Mouse (Mus musculus) naive thymus-derived CD4-positive, alpha-beta T cell, adult 2 months (primary cell): ENCODE measurements around the gene C2cd2.
A peak's percentile ranks its signal among the peaks of the same experiment; 100 is the strongest.

Source experiments
- DNase-seq: peaks from one replicate; pipeline ENCODE4 v3.0.0-alpha.2; 2011; ENCODE audit warnings: low read depth

C2cd2 gene

DNA sequence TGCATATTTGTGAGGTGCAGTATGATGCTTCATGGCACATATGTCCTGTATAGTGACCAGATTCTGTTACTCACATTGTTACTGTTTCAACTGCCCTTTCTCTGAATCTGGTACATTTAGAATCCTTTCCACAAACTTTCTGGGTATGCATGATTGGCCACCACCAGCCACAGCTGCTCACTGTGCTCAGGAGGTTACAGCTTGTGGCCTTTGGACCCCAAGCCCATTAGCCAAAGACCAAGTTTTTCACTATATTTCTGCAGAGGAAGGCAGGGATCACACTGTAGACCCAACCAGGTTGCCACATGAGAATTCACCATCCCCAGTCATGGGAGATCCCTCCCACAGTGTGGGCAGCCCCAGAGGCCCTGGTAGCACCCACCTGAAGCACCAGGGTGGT, 79.5 kb downstream of the C2cd2 start:
- DNase-seq, result no peak

- DNase-seq, result peak; percentile 63
These were observed 83.3 kb downstream of the C2cd2 start for GRCm38 (mm10) chr16:97879134-97879533.

- DNase-seq, result no peak
These were observed 84.9 kb downstream of the C2cd2 start for GRCm38 (mm10) chr16:97877502-97877901.

DNA sequence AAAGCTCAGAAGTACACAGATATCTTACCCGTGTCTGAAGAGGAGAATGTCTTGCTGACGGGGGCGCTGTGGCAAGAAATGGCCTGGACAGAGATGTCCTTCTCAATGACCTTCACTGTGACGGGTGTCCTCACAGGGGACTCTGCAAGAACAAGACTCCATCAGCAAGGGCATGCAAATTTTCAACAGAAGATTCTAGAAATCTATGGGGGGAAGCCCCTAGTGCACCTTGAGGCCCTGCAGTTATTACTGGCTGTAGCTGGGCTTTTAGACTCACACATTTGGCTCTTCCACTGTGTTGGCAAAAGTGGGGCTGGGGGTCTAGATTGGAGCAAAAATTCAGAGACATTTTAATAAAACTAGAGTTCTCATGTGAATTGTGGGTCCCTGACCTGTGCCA, 87.3 kb downstream of the C2cd2 start:
- DNase-seq, result no peak

GRCm38 (mm10) chr16:97874376-97874775, 88.0 kb downstream of the C2cd2 start:
- no peak for DNase-seq

DNA sequence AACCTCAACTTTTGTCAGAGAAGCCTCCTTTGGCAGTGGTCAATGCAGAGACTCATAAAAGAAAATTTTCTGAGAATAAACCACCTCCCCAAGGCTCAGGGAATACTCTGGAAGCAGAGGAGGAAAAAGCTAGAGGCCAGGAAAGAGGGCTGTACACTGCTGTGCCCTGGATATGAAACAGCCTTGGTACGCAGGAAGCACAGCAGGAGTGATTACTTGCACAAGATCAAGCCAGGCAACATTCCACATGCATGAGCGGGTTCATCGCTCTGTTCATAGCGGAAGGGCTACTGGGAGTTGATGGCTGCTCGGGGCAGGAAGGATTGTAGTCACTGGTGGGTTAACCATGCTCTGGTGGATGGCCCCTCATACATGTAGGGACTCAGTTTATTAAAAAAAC, 89.7 kb downstream of the C2cd2 start:
- DNase-seq, result no peak

DNA sequence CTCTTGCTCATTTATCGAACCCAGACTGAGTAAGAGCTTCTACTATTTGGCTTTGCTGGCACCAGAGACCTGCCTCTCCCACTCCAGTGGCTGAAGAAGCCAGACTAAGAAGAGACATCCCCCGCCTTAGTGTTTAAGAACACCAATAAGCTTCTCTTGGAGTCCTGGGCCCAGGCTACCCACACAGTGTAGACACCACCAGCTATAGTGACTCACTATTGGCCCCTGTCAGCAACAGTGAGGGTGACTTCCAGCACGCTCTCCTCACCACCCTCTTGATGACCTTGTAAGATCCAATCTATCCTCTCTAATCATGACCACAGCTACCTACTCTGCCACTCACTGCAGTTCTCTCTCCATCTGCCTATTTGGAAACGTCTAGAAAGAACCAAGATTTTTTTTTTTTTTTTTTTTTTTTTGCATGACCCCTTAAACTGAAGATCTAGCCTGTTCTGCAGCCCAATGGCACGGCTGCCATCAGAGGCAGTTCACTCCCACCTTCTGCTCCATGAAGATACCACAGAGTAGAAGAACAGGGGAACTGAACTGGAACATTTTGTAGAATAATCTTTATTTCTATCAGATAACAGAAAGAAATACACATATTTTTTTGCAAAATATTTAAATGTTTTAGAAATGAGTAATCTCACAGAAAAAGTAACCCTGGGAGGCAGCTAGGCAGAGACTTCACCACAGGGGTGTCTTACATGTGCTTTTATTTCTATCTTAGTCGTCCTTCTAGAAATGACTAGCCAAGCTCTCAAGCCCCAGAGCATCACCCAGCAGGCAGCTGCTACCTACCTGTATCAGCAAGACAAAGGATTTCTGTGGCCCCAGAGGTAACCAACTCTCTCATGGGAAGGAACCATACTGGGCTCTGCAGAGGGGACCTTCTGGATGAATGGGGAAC, 93.0 kb downstream of the C2cd2 start:
- DNase-seq, result no peak

- no peak for DNase-seq
These were observed 98.4 kb downstream of the C2cd2 start for GRCm38 (mm10) chr16:97863932-97864467.

DNA sequence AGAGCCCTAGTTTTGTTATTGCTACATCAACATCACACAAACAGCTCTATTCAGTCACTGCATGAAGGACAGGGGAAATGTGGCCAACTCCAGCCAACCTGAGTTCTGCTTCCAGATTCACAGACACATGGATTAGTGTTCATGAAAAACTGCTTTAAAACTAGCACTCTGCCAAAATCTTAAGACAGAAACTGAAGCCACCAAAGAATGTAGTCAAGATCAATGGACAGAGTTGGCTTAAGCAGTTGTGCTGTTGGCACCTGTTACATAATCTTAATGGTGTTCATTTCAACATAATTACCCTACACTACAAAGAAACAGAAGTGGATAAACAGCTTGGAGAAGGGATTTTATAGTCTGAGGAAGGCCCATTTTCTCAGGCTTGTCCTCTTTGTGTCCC, 106.3 kb downstream of the C2cd2 start:
- no peak for DNase-seq

- DNase-seq, result peak; percentile 86
These were observed 110.6 kb downstream of the C2cd2 start, which contains the start of gene Prdm15 for GRCm38 (mm10) chr16:97851741-97852319. Gene Prdm15 (minus strand): TSS chr16:97851850.

GRCm38 (mm10) chr16:97851061-97851740, 111.2 kb downstream of the C2cd2 start:
- DNase-seq, result peak; percentile 86

DNA sequence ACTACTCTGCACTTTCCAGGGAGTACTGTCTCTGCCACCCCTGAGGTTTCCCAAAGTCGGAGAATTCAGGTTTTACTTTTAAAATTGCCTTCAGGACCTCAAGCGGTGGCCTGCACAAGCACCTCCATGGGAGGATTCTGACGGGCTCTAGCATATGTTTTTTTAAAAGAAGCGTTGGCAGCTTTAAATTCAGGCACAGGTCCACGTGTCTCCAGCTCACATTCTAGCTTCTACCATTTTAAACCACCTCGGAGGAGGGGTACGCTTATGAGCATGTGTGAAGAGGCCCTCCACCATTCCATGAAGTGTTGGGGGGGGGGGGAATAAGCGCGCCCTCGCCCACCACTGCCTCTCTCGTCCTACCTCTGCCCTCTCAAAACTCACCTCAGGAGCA, 111.7 kb downstream of the C2cd2 start:
- no peak for DNase-seq

DNA sequence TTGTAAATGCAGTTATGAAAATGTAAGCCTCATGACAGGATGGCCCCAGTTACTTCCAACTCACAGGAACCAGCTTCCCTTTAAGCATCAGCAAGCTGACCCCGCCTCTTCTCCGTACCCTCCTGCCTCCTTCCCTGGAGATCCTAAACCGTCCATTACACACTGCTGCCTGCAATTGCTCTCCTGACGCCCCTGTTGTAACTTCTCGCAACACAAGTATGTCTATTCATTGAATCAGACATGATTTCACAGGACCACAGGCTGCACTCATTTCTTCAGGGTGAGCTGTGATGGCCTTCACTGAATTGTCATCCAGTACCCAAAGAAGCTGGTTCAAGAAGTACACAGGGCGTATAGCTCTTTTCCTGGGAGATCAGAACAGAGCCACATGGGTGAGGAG, 113.6 kb downstream of the C2cd2 start:
- DNase-seq, result no peak

- no peak for DNase-seq
These were observed 117.1 kb downstream of the C2cd2 start for GRCm38 (mm10) chr16:97844967-97845937.

DNA sequence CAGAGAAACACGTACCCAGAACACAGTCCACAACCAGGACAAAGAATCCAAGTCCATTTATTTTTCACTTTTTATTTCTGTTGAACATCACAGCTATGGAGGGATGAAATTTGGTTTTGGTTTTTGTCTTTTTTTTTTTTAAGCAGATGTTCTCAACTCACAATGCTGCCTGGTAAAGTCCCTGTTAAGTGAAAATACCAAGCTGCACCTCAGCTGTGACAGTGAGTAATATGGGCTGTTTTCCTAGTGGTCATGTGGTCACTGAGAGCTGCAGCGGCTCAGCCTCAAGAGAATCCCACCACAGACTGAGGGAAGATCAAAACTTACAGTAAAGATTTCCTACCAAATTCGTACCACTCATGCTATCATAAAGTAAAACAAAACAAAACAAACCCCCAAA, 130.2 kb downstream of the C2cd2 start:
- DNase-seq, result no peak

- no peak for DNase-seq
These were observed 134.2 kb downstream of the C2cd2 start for GRCm38 (mm10) chr16:97828207-97828606.

DNA sequence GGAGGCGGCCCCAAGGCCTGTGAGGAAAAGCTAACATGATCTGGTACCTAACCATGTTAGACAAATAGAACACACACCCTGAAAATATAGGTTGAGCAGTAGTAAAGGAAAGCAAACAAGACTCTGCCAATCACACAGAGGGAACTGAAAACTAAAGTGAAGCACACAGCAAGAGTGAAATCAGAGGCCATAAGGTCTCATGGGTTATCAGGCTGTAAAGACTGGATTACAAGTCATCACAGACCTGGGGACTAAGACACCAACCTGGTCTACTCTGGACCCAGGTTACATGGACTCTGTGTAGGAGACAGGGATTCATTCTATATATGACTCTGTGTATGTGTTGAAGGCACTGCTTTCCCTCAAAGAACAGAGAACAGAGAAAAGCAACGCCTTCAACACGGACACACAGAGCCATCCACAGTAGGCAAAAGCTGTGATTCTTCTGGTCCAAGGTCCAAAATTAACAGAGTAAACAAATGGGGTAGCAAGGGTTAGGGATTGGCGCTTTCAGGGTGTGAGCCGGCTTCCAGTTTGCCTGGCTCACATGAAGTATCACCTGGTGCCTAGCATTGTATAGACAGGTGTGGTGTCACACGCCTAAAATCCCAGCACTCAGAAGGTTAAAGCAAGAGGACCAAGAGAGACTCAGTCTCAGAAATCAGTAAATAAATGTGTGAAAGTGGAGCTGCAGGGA, 138.9 kb downstream of the C2cd2 start:
- DNase-seq, result no peak

- DNase-seq, result no peak
These were observed 142.9 kb downstream of the C2cd2 start for GRCm38 (mm10) chr16:97819532-97819931.

GRCm38 (mm10) chr16:97817414-97817813, 145.0 kb downstream of the C2cd2 start:
- no peak for DNase-seq

- no peak for DNase-seq
These were observed 147.1 kb downstream of the C2cd2 start for GRCm38 (mm10) chr16:97815269-97815668.

DNA sequence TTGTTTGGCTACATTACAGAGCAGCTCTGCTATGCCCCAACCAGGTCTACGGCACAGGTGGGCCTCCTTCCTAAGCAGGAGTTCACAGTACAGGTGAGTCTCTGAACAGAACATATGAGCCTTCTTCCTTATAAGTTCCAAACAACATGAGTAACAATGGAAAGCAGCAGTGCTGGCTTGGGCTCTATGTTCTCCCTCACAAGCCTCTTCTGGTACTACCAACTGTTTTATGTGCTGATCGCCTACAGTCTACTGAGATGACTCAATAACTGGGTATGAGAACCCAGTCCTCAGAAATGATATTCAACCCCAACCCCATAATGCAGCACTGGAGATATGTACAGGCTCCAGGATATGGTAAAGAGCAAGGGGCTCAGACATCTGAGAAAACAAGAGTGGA, 148.3 kb downstream of the C2cd2 start:
- no peak for DNase-seq
